Mouse (Mus musculus) C2C12 (cell line): Measurements from ENCODE around the gene Ablim2. TPM values are rescaled to one million over a fixed set of nuclear protein-coding genes. Genes with fewer than 3 reads are reported as not detected.

Source experiments
- H3K27me3 ChIP-seq: one replicate; pipeline ENCODE4 v1.6.1; 2011; ENCODE audit not compliant: control insufficient read depth, insufficient read depth, insufficient read length
- H3K36me3 ChIP-seq: one replicate; pipeline ENCODE4 v1.6.1; 2011; ENCODE audit not compliant: control insufficient read depth, insufficient read depth
- H3K4me3 ChIP-seq: one replicate; pipeline ENCODE4 v1.5.1; 2011; ENCODE audit warnings: mild to moderate bottlenecking, control low read depth; ENCODE audit not compliant: poor library complexity, insufficient read depth, severe bottlenecking
- H3K79me2 ChIP-seq: one replicate; pipeline ENCODE4 v1.6.1; 2011; ENCODE audit not compliant: control insufficient read depth, insufficient read depth
- H3K79me3 ChIP-seq: one replicate; pipeline ENCODE4 v1.6.1; 2011; ENCODE audit warnings: low read depth, control low read depth
- H3ac ChIP-seq: one replicate; pipeline ENCODE3; 2011; ENCODE audit warnings: low read depth; ENCODE audit not compliant: control insufficient read depth, insufficient read length
- CEBPB ChIP-seq: IDR thresholded peaks from one replicate; pipeline ENCODE4 v1.6.1; 2011; ENCODE audit warnings: low read depth, mild to moderate bottlenecking, control low read depth, moderate library complexity
- CTCF ChIP-seq: IDR thresholded peaks from one replicate; pipeline ENCODE4 v1.5.1; 2011; ENCODE audit not compliant: control insufficient read depth, insufficient read depth, insufficient read length
- FOSL1 ChIP-seq: IDR thresholded peaks from one replicate; pipeline ENCODE4 v1.8.0; 2011; ENCODE audit warnings: mild to moderate bottlenecking, low read length; ENCODE audit not compliant: poor library complexity, insufficient read depth, severe bottlenecking
- MAX ChIP-seq: IDR thresholded peaks from one replicate; pipeline ENCODE4 v1.6.1; 2011; ENCODE audit warnings: mild to moderate bottlenecking, control low read depth
- MYOD1 ChIP-seq: IDR thresholded peaks from one replicate; pipeline ENCODE4 v1.6.1; 2011; ENCODE audit warnings: low read depth; ENCODE audit not compliant: control insufficient read depth, insufficient read length
- MYOG ChIP-seq: IDR thresholded peaks from one replicate; pipeline ENCODE4 v1.6.1; 2011; ENCODE audit not compliant: control insufficient read depth, insufficient read length; ENCODE audit errors: extremely low read depth
- USF1 ChIP-seq: IDR thresholded peaks from one replicate; pipeline ENCODE4 v1.6.1; 2011; ENCODE audit warnings: low read depth, mild to moderate bottlenecking, control low read depth, moderate library complexity
- polyA plus RNA-seq: library from polyadenylated mRNA; unstranded; fragments of >200 nt; fragmentation: generic; extraction: Trizol; gene quantifications from one replicate; pipeline ENCODE4 v1.2.1, GENCODE M21; 2012; ENCODE audit warnings: missing spikeins

Gene Ablim2
- polyA plus RNA-seq, 1 experiment: 0.08 TPM

- Histone ChIP-seq H3K4me3 (no peak overlapping the region), H3K79me2 (no peaks in the 10 kb centered on the region), H3ac (no peak overlapping the region), H3K79me3 (no peaks in the 10 kb centered on the region), H3K27me3 (peaks cover 23% of the 10 kb centered on the region), H3K36me3 (no peaks in the 10 kb centered on the region)
- TF ChIP-seq USF1 (no peak), MYOG (no peak), CEBPB (no peak), FOSL1 (no peak), CTCF (no peak), MYOD1 (no peak), MAX (no peak)
These were observed 27.1 kb upstream of the Ablim2 start for GRCm38 (mm10) chr5:35730552-35730951.

- Histone ChIP-seq H3ac (no peak overlapping the region), H3K79me2 (no peaks in the 10 kb centered on the region)
These were observed 26.7 kb upstream of the Ablim2 start for GRCm38 (mm10) chr5:35731006-35731405.

GRCm38 (mm10) chr5:35733523-35733922 lies 24.2 kb upstream of the Ablim2 start:
- H3K27me3 ChIP-seq: peaks cover 23% of the 10 kb centered on the region
- no peaks in the 10 kb centered on the region for H3K36me3 ChIP-seq
- H3K4me3 ChIP-seq: no peak overlapping the region
- H3ac ChIP-seq: no peak overlapping the region
- no peaks in the 10 kb centered on the region for H3K79me2 ChIP-seq
- no peaks in the 10 kb centered on the region for H3K79me3 ChIP-seq
- TF ChIP-seq MAX (no peak), CEBPB (no peak), MYOD1 (no peak), USF1 (no peak), CTCF (no peak), FOSL1 (no peak), MYOG (no peak)

More at GRCm38 (mm10) chr5:35731006-35731405, 26.7 kb upstream of the Ablim2 start:
- TF ChIP-seq MYOD1 (no peak), FOSL1 (no peak), MYOG (no peak), CEBPB (no peak), MAX (no peak), CTCF (no peak)
- H3K79me3 ChIP-seq: no peaks in the 10 kb centered on the region
- H3K36me3 ChIP-seq: no peaks in the 10 kb centered on the region
- no peak overlapping the region for H3K4me3 ChIP-seq
- peaks cover 23% of the 10 kb centered on the region for H3K27me3 ChIP-seq

- Histone ChIP-seq H3K27me3 (peaks cover 22% of the 10 kb centered on the region), H3ac (no peak overlapping the region), H3K4me3 (no peak overlapping the region), H3K36me3 (no peaks in the 10 kb centered on the region), H3K79me3 (no peaks in the 10 kb centered on the region), H3K79me2 (no peaks in the 10 kb centered on the region)
- TF ChIP-seq FOSL1 (no peak), CEBPB (no peak), MAX (no peak), MYOG (no peak), MYOD1 (no peak), CTCF (no peak), USF1 (no peak)
These were observed 20.3 kb upstream of the Ablim2 start for GRCm38 (mm10) chr5:35737231-35737901.

DNA sequence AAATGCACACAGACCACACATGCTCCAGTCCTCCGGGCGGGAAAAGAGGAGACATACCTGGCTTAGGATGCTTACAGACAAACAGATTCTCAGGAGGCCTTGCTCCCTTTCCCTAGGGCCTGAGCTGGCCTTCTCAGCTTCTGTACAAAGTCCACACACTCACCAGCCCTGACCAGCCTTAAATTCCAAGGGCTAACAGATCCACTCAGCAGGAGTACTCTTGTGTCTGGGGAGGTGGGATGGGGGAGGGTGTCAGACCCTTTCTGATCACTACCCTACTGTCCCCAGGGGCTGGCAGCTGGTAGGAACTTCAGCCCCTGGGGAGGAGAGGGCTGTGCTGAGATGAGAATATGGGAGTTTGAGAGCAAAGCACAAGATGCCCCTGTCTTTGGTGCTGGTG lies 18.7 kb upstream of the Ablim2 start:
- H3K4me3 ChIP-seq: no peak overlapping the region
- no peak for TF ChIP-seq CTCF
- no peaks in the 10 kb centered on the region for H3K36me3 ChIP-seq
- no peaks in the 10 kb centered on the region for H3K79me2 ChIP-seq
- H3K79me3 ChIP-seq: no peaks in the 10 kb centered on the region
- H3K27me3 ChIP-seq: peaks cover 9% of the 10 kb centered on the region
- H3ac ChIP-seq: no peak overlapping the region
